Mouse (Mus musculus): Measurements from ENCODE around the gene E030018B13Rik.

- TF ChIP-seq EP300 (IDR thresholded peaks at IDR 0.05; ENCODE audit: insufficient read depth, low read depth, low read length), result peak; percentile 99
- no peak for TF ChIP-seq CTCF (IDR thresholded peaks at IDR 0.05)
Observed at GRCm38 (mm10) chr7:63911383-63912233, 5.0 kb upstream of the E030018B13Rik start.

All from heart, adult 2 months (tissue).